Mouse (Mus musculus) embryonic facial prominence, embryonic 14.5 days (tissue): ENCODE data around the gene Hsp90aa1. TPM values are rescaled to one million over a fixed set of nuclear protein-coding genes. Genes with fewer than 3 reads are reported as not detected.
"Not testable (repeated sequence)": the region's sequence is repeated elsewhere in the genome, so short reads cannot be mapped to it uniquely, and the experiment has no call there.

Experiments used
- ATAC-seq: fragments of 200-750 bp; cut with Nextera tagmentation; 2 replicates; pipeline ENCODE4 v1.8.0; 2017; ENCODE audit warnings: low read depth, moderate number of reproducible peaks, moderate TSS enrichment
- DNase-seq: peaks from one replicate; pipeline ENCODE4 v3.0.0-alpha.2; 2015; ENCODE audit warnings: low spot score
- H3K27ac ChIP-seq: fragments of 300-500 bp; sonication (generic); replicated peaks from 2 replicates; pipeline ENCODE4 v1.5.1; 2014; ENCODE audit warnings: low read depth, mild to moderate bottlenecking, low read length, moderate library complexity
- H3K27me3 ChIP-seq: fragments of 300-500 bp; sonication (generic); replicated peaks from 2 replicates; pipeline ENCODE4 v1.6.1; 2014; ENCODE audit warnings: low read length; ENCODE audit not compliant: control insufficient read depth, insufficient read depth
- H3K36me3 ChIP-seq: fragments of 300-500 bp; sonication (generic); 2 replicates; pipeline ENCODE4 v1.6.1; 2014; ENCODE audit warnings: low read length, mixed read lengths; ENCODE audit not compliant: control insufficient read depth, insufficient read depth
- H3K4me1 ChIP-seq: fragments of 300-500 bp; sonication (generic); 2 replicates; pipeline ENCODE4 v1.6.1; 2014; ENCODE audit warnings: antibody characterized with exemption, low read length; ENCODE audit not compliant: control insufficient read depth, insufficient read depth
- H3K4me2 ChIP-seq: fragments of 300-500 bp; sonication (generic); 2 replicates; pipeline ENCODE4 v1.6.1; 2014; ENCODE audit warnings: low read depth, mild to moderate bottlenecking, low read length, moderate library complexity, mixed read lengths
- H3K4me3 ChIP-seq: fragments of 300-500 bp; sonication (generic); 2 replicates; pipeline ENCODE4 v1.5.1; 2014; ENCODE audit warnings: low read depth, mild to moderate bottlenecking, low read length
- H3K9ac ChIP-seq: fragments of 300-500 bp; sonication (generic); 2 replicates; pipeline ENCODE4 v1.6.1; 2014; ENCODE audit warnings: low read depth, mild to moderate bottlenecking, low read length, moderate library complexity, mixed read lengths
- H3K9me3 ChIP-seq: fragments of 300-500 bp; sonication (generic); 2 replicates; pipeline ENCODE4 v1.6.1; 2016; ENCODE audit warnings: low read length; ENCODE audit not compliant: control insufficient read depth
- WGBS: fragments of 180-500 bp; shearing (Covaris S2); extraction: QIAGEN DNeasy Blood & Tissue Kit; methylation state at CpG from one replicate; pipeline ENCODE4 v1.1.7; 2014; 5-methylcytosine and 5-hydroxymethylcytosine counted together
- polyA plus RNA-seq: library from polyadenylated mRNA; unstranded; fragments of >200 nt; fragmentation: Nextera tagmentation; extraction: Ambion mirVana; gene quantifications from 2 replicates; pipeline ENCODE4 v1.2.1, GENCODE M21; 2014

Gene Hsp90aa1
- polyA plus RNA-seq, 1 experiment from 2014 or later: 873 TPM

DNA sequence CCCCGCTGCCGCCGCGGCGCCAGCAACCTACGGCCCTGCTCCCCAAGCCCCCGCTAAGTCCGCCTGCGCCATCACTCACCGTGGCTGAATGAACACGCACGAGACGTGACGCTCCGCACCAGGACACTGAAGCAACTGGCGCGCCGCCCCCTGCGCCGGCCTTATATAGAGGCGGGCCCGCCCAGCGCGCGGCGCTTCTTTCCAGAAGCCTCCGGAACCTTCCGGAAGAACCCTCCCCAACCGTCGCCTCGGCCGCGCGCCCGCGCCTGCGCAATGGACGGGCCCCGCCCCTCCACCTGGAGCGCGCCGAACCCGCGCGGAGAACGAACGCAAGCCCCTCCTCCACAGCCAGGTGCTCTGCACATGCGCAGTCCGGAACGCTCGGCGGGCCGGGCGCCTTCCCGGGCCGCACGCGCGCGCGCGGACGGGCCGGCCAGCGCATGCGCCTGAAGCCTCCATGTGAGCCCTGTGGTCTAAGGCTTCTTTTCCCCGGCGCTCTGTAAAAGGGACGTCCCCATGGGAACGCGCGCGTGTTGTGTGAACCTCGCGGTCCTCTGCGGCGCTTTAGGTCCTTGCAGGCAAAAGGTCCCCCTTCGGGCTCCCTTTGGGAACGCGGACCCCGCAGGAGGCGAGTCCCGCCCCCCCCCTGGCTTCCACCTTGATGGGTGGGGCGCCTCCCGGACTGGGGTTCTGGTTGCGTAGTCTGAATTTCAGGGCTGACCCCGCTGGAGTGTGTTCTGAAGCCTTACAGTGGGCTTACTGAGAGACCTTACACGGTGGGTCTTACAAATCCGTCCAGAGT is 6.2 kb downstream of the Hsp90aa1 start:
- whole genome bisulfite sequencing: under 1% methylated on average over 35 of the region's 89 CpGs
- peak; percentile 95 for ATAC-seq
- H3K4me1 ChIP-seq: 0 out of 2 replicates have a peak, but pooled peaks cover 3% of the 10 kb centered on the region
- H3K36me3 ChIP-seq: peaks cover 32% of the 10 kb centered on the region
- DNase-seq: peak; percentile 96
- no peaks in the 10 kb centered on the region for H3K27me3 ChIP-seq
- H3K4me3 ChIP-seq: peak overlapping the region; percentile 92
- H3K9me3 ChIP-seq: no peaks in the 10 kb centered on the region
- peak overlapping the region; percentile 92 for H3K9ac ChIP-seq
- peak overlapping the region; percentile 93 for H3K27ac ChIP-seq
- H3K4me2 ChIP-seq: peak overlapping the region; percentile 74

DNA sequence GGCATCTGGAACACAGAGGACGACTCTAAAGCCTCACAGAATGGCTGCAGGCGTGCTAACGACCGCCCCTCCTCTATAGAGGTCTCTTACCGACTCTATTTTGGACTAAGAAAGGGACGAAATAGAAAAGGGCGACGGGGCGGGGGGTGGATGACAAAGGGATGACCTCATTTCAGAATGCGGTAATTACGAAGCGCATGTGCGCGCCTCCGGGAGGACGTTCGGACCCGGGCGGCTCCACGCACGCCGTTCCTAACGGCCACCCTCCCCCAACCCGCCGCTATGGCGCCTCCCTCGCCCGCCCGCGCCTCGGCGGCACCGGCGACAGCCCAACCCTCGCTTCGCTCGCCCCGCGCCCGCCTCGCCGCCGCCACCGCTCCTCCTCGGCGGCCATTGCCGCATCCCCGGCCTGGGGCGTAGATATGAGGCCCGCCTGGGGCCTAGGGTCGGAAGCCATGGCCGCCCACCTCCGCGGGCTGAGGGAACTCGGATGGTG is 6.8 kb downstream of the Hsp90aa1 start:
- Histone ChIP-seq H3K27me3 (no peaks in the 10 kb centered on the region), H3K4me2 (peak overlapping the region; percentile 74), H3K9ac (peak overlapping the region; percentile 92), H3K4me1 (0 out of 2 replicates have a peak, but pooled peaks cover 3% of the 10 kb centered on the region), H3K9me3 (no peaks in the 10 kb centered on the region), H3K36me3 (peaks cover 34% of the 10 kb centered on the region), H3K4me3 (peak overlapping the region; percentile 92), H3K27ac (peak overlapping the region; percentile 93)
- ATAC-seq (peak; percentile 47), DNase-seq (peak; percentile 65)
- under 1% methylated on average over 33 of the region's 55 CpGs for WGBS

DNA sequence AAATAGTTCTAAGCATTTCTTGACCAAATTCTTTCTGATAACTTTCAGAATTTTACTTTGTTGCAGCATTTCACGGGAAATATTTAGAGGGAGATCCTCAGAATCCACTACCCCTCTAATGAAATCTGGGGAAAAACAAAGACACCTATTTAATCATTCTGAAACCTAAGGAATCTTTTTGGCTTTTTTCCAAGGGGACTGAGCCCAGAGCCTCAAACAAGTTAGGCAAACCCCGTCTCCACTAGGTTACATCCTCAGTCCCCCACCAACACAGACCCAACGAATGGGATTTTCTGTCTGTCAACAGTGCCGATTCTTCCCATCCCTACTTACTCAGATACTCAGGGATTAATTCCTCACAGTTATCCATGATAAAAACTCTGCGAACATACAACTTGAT is 9.2 kb downstream of the Hsp90aa1 start:
- not testable (repeated sequence) for H3K27me3 ChIP-seq, DNase-seq, H3K4me2 ChIP-seq, H3K9me3 ChIP-seq, ATAC-seq, H3K9ac ChIP-seq, H3K27ac ChIP-seq, H3K4me3 ChIP-seq, H3K4me1 ChIP-seq
- peaks cover 48% of the 10 kb centered on the region for H3K36me3 ChIP-seq
- 72% methylated on average over 5 of the region's 5 CpGs for WGBS

DNA sequence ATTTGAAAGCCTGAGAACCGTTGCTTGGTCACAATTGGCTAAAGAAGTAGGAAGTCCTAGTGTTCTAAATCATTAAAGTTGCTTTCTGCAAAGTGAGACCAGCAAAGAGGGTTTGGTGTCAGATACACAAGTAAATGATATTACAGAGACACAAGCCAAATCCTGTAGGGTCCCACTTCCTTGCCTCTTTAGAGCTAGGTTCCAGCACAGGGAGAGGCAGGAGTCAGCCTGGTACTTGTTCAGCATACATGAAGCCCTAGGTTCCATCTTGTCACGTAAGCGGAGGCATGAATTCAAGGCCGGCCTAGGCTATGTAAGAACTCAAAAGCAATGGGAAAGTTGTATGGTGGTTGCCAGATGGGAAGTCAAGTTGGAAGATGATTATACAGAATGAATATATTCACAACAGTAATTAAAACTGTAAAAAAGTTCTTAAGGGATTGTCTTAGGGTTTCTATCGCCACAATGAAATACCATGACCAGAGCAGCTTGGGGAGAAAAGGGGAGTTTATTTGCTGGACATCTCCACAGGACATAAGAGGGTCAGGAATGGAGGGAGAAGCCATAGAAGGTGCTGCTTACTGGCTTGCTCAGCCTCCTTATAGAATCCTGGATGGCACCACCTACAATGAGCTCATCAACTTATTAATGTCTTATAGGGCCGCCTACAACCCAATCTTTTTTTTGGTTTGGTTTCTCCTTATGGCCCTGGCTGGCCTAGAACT is 12.4 kb downstream of the Hsp90aa1 start:
- no peak overlapping the region for H3K9ac ChIP-seq
- ATAC-seq: no peak
- 91% methylated on average over 6 of the region's 6 CpGs for WGBS
- no peak overlapping the region for H3K27ac ChIP-seq
- H3K4me1 ChIP-seq: 0 out of 2 replicates have a peak, but pooled peaks cover 3% of the 10 kb centered on the region
- H3K4me3 ChIP-seq: no peak overlapping the region
- no peak overlapping the region for H3K4me2 ChIP-seq
- H3K36me3 ChIP-seq: peaks cover 54% of the 10 kb centered on the region
- no peak for DNase-seq
- H3K9me3 ChIP-seq: no peaks in the 10 kb centered on the region
- H3K27me3 ChIP-seq: no peaks in the 10 kb centered on the region

- H3K9ac ChIP-seq, DNase-seq, H3K4me1 ChIP-seq, H3K4me2 ChIP-seq, H3K9me3 ChIP-seq, ATAC-seq, H3K27ac ChIP-seq, H3K4me3 ChIP-seq, H3K27me3 ChIP-seq: not testable (repeated sequence)
- WGBS: 92% methylated on average over 3 of the region's 3 CpGs
- H3K36me3 ChIP-seq: peaks cover 44% of the 10 kb centered on the region
Measured at GRCm38 (mm10) chr12:110688921-110689320, 13.6 kb downstream of the Hsp90aa1 start.

DNA sequence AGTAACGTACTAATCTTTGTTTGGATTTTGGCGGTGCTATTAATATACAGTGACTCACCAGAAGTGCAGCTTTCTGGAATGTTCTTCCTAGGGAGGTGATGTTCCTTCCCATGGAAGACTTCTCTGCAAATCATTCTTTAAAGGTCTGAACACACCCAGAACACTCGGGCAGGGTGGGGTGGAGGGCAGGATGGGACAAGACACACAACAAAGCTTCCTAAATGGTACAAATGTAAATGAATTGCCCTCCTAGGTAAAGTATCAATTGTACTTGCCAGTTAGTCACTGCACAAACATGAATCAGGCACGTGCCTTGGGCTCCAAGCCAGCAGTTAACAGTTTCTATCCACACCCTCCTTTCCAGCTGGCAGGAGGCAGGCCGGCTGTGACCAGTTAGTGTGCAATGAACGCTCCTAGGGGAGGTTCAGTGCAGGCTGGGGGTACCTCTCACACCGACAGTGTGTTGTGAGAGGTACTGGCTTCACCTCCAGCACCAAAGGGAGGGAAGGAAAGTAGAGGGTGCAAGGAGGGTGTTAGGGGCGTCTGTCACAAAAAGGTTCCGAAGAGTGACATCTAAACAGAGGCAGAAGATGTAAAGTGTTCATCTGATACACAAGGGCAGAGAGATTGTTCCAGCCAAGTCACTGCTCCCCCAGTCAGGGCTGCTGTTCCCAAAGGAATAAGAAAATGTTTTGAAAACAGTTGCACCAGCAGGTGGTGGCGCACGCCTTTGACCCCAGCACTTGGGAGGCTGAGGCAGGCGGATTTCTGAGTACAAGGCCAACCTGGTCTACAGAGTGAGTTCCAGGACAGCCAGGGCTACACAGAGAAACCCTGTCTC is 14.4 kb downstream of the Hsp90aa1 start:
- 53% methylated on average over 12 of the region's 12 CpGs for WGBS
- no peak overlapping the region for H3K4me2 ChIP-seq
- H3K4me3 ChIP-seq: no peak overlapping the region
- H3K4me1 ChIP-seq: no peaks in the 10 kb centered on the region
- H3K27me3 ChIP-seq: no peaks in the 10 kb centered on the region
- H3K27ac ChIP-seq: no peak overlapping the region
- peaks cover 38% of the 10 kb centered on the region for H3K36me3 ChIP-seq
- ATAC-seq (peak; percentile 72), DNase-seq (peak; percentile 90)
- no peak overlapping the region for H3K9ac ChIP-seq
- H3K9me3 ChIP-seq: no peaks in the 10 kb centered on the region

DNA sequence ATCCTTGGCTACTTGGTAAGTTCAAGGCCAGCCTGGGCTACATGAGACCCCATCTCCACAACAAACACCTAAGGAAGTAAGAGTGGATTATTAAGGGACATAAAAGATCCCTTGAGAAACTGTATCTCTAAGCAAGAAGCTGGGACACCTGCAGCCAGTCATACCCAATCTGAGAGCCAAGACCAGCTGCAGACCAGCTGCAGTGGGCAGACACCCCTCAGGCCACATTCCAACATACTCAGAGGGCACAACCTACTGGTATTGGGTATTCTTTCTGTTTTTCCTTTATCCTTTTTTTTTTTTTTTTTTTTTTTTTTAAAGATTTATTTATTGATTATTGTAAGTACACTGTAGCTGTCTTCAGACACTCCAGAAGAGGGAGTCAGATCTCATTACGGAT is 18.9 kb downstream of the Hsp90aa1 start:
- Histone ChIP-seq H3K9ac (no peak overlapping the region), H3K27ac (no peak overlapping the region), H3K4me3 (no peak overlapping the region), H3K27me3 (no peaks in the 10 kb centered on the region), H3K4me1 (no peaks in the 10 kb centered on the region), H3K9me3 (no peaks in the 10 kb centered on the region), H3K36me3 (0 out of 2 replicates have a peak, but pooled peaks cover 6% of the 10 kb centered on the region), H3K4me2 (no peak overlapping the region)
- DNase-seq: no peak
- WGBS: no CpG with 5 or more reads among the region's 1 CpGs
- no peak for ATAC-seq
